Mouse (Mus musculus): ENCODE data around the gene Etv5. TPM values are rescaled to one million over a fixed set of nuclear protein-coding genes. Genes with fewer than 3 reads are reported as not detected.

Gene Etv5
- total RNA-seq, 2 experiments from 2014 or later, result 38.8 to 39.7 TPM

GRCm38 (mm10) chr16:22348478-22349270 lies 90.8 kb downstream of the Etv5 start:
- peak; percentile 8 to 29 for DNase-seq (ENCODE audit: low spot score in 2 of 2)

DNA sequence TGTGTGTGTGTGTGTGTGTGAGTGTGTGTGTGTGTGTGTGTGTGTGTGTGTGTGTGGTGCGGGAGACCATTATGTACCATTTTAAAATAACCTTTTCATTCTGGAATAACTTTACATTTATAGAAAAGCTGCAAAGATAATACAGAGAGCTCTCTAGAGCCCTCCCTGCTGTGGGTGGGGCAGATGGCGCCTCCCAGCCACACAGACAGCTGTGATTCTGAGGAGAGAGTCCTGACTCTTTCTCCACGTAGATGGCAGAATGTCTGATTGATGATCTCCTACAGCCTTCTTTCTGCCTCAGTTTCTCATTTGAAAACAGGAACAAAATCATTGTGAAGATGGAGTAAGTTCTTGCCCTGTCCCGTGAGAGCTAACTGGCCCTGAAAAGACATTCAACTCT lies 91.5 kb downstream of the Etv5 start:
- DNase-seq (ENCODE audit: low spot score in 2 of 2), result no peak

- peak; percentile 7 to 21 for DNase-seq (ENCODE audit: low spot score in 2 of 2)
Measured at GRCm38 (mm10) chr16:22341236-22341671, 98.3 kb downstream of the Etv5 start.

DNA sequence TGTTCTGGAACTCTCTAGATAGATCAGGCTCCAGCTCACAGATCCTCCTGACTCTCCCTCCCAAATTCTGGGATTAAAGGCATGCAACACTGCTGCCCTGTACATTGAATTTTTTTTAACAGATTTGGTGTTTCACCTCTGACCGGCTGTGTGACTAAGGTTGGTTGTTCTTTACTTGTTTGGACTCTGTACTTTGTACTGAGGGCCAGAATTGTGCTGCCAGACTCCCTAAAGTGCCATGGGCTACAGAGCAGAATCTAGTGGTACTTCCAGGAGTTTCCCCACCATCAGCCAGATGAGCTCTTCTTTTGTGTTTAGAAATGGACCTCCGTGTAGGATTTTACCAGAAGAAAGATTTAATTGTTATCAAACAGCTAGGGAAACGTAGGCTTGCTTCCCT lies 103.7 kb downstream of the Etv5 start:
- no peak for DNase-seq (ENCODE audit: low spot score in 2 of 2)

Other genes with a start within 250 kb of the Etv5 start
- gene Tra2b, start 173.7 kb downstream of the Etv5 start, total RNA-seq (2021), result 100 to 1,000 TPM in 1 of 2 experiments, 10 to 100 TPM in 1; 98.6 to 105 TPM
- gene Dgkg, start 217.5 kb upstream of the Etv5 start, total RNA-seq (2021), result 100 to 1,000 TPM; 113 to 120 TPM